Mouse (Mus musculus): ENCODE measurements around the gene Ctdnep1. TPM values are rescaled to one million over a fixed set of nuclear protein-coding genes. Genes with fewer than 3 reads are reported as not detected.

The Ctdnep1 gene
- polyA plus RNA-seq, 1 experiment from 2014 or later: 26.1 TPM

DNA sequence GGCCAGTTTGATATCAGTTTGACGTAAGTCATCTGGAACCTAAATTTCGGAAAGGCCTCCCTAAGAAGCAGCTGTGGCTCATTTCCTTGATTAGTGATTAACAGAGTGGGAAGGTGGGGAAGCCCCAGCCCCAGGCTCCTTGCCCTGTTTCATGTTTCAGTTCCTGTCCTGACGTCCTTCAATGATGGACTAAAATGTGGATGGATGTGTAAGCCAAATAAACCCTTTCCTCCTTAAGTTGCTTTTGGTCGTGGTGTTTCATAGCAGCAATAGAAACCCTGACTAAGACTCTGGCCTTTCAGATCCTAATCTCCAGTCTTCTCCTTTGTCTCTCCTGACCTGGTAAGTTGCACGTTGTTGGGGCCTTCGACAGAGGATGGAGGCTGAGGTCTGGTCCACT is 10.7 kb upstream of the Ctdnep1 start:
- DNase-seq (ENCODE audit: low spot score) (no peak), ATAC-seq (no peak)
- no peak overlapping the region for H3K4me2 ChIP-seq (ENCODE audit: low read length)
- H3K4me3 ChIP-seq (ENCODE audit: low read depth, low read length): no peak overlapping the region
- H3K4me1 ChIP-seq (ENCODE audit: control insufficient read depth, insufficient read depth, low read length): no peaks in the 10 kb centered on the region
- 90% methylated on average over 6 of the region's 6 CpGs for WGBS
- H3K9ac ChIP-seq (ENCODE audit: low read length): no peak overlapping the region
- H3K27me3 ChIP-seq (replicated peaks; ENCODE audit: control insufficient read depth, insufficient read depth, low read length): peaks cover 27% of the 10 kb centered on the region
- H3K9me3 ChIP-seq (replicated peaks; ENCODE audit: control insufficient read depth, low read length): no peaks in the 10 kb centered on the region
- H3K27ac ChIP-seq (ENCODE audit: low read depth, low read length): no peak overlapping the region
- H3K36me3 ChIP-seq (ENCODE audit: control insufficient read depth, insufficient read depth, low read length): peaks cover 67% of the 10 kb centered on the region

DNA sequence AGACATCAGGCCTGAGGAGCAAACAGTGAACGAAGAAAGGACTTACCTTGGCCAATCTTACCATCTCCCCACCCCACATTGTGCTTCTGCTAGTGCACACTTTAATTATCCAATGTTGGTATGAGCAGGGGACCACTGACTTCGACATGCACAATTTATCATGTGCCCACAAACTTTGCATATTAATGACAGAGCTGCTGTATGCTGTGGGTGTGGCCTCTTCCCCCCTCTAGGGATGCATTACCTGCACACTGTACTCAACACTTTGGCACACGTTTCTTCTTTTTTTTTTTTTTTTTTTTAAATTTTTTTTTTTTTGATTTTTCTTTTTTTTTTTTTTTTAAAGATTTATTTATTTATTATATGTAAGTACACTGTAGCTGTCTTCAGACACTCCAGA is 10.2 kb upstream of the Ctdnep1 start:
- Histone ChIP-seq H3K9ac (ENCODE audit: low read length) (no peak overlapping the region), H3K4me2 (ENCODE audit: low read length) (no peak overlapping the region), H3K9me3 (replicated peaks; ENCODE audit: control insufficient read depth, low read length) (no peaks in the 10 kb centered on the region), H3K27ac (ENCODE audit: low read depth, low read length) (no peak overlapping the region), H3K4me1 (ENCODE audit: control insufficient read depth, insufficient read depth, low read length) (no peaks in the 10 kb centered on the region), H3K36me3 (ENCODE audit: control insufficient read depth, insufficient read depth, low read length) (peaks cover 72% of the 10 kb centered on the region), H3K27me3 (replicated peaks; ENCODE audit: control insufficient read depth, insufficient read depth, low read length) (peaks cover 21% of the 10 kb centered on the region), H3K4me3 (ENCODE audit: low read depth, low read length) (no peak overlapping the region)
- ATAC-seq: no peak
- 87% methylated on average over 3 of the region's 3 CpGs for WGBS
- no peak for DNase-seq (ENCODE audit: low spot score)

- DNase-seq (ENCODE audit: low spot score) (no peak), ATAC-seq (no peak)
- Histone ChIP-seq H3K9me3 (replicated peaks; ENCODE audit: control insufficient read depth, low read length) (no peaks in the 10 kb centered on the region), H3K4me2 (ENCODE audit: low read length) (no peak overlapping the region), H3K36me3 (ENCODE audit: control insufficient read depth, insufficient read depth, low read length) (peaks cover 71% of the 10 kb centered on the region), H3K27me3 (replicated peaks; ENCODE audit: control insufficient read depth, insufficient read depth, low read length) (no peaks in the 10 kb centered on the region), H3K27ac (ENCODE audit: low read depth, low read length) (no peak overlapping the region), H3K4me1 (ENCODE audit: control insufficient read depth, insufficient read depth, low read length) (peaks cover 5% of the 10 kb centered on the region), H3K9ac (ENCODE audit: low read length) (no peak overlapping the region), H3K4me3 (ENCODE audit: low read depth, low read length) (no peak overlapping the region)
- 95% methylated on average over 2 of the region's 2 CpGs for WGBS
Measured at GRCm38 (mm10) chr11:69974907-69975306, 6.0 kb upstream of the Ctdnep1 start.

DNA sequence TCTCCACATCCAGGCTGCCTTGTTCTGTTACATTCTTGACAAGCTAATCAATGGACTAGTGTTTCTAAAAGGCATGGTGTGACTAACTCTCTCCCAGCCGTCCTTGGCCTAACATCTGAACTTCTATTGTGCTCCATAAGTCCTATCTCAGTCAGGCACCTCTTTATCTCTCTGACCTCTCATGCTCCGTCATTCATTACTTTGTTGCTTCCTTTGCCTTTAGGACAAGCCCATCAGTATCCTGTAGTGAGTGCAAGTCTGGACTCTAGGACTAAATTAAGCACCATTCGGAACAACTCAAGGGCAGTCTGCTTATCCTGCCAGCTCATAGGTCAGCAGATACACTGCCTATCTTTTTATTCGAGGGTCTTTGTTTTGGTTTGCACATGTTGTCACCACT is 4.7 kb upstream of the Ctdnep1 start:
- WGBS: 91% methylated on average over 4 of the region's 4 CpGs
- H3K4me1 ChIP-seq (ENCODE audit: control insufficient read depth, insufficient read depth, low read length): peaks cover 5% of the 10 kb centered on the region
- H3K9me3 ChIP-seq (replicated peaks; ENCODE audit: control insufficient read depth, low read length): no peaks in the 10 kb centered on the region
- ATAC-seq: no peak
- no peak overlapping the region for H3K9ac ChIP-seq (ENCODE audit: low read length)
- DNase-seq (ENCODE audit: low spot score): no peak
- H3K27me3 ChIP-seq (replicated peaks; ENCODE audit: control insufficient read depth, insufficient read depth, low read length): no peaks in the 10 kb centered on the region
- no peak overlapping the region for H3K27ac ChIP-seq (ENCODE audit: low read depth, low read length)
- H3K4me2 ChIP-seq (ENCODE audit: low read length): no peak overlapping the region
- peaks cover 64% of the 10 kb centered on the region for H3K36me3 ChIP-seq (ENCODE audit: control insufficient read depth, insufficient read depth, low read length)
- H3K4me3 ChIP-seq (ENCODE audit: low read depth, low read length): no peak overlapping the region

- DNase-seq (ENCODE audit: low spot score) (no peak), ATAC-seq (no peak)
- WGBS: 3% methylated on average over 16 of the region's 16 CpGs
- peak overlapping the region; percentile 100 for H3K4me3 ChIP-seq (ENCODE audit: low read depth, low read length)
- H3K9me3 ChIP-seq (replicated peaks; ENCODE audit: control insufficient read depth, low read length): no peaks in the 10 kb centered on the region
- peaks cover 38% of the 10 kb centered on the region for H3K36me3 ChIP-seq (ENCODE audit: control insufficient read depth, insufficient read depth, low read length)
- H3K9ac ChIP-seq (ENCODE audit: low read length): peak overlapping the region; percentile 99
- H3K4me2 ChIP-seq (ENCODE audit: low read length): peak overlapping the region; percentile 92
- no peaks in the 10 kb centered on the region for H3K27me3 ChIP-seq (replicated peaks; ENCODE audit: control insufficient read depth, insufficient read depth, low read length)
- H3K27ac ChIP-seq (ENCODE audit: low read depth, low read length): peak overlapping the region; percentile 98
- peaks cover 23% of the 10 kb centered on the region for H3K4me1 ChIP-seq (ENCODE audit: control insufficient read depth, insufficient read depth, low read length)
Measured at GRCm38 (mm10) chr11:69979827-69980195, 1.1 kb upstream of the Ctdnep1 start.

DNA sequence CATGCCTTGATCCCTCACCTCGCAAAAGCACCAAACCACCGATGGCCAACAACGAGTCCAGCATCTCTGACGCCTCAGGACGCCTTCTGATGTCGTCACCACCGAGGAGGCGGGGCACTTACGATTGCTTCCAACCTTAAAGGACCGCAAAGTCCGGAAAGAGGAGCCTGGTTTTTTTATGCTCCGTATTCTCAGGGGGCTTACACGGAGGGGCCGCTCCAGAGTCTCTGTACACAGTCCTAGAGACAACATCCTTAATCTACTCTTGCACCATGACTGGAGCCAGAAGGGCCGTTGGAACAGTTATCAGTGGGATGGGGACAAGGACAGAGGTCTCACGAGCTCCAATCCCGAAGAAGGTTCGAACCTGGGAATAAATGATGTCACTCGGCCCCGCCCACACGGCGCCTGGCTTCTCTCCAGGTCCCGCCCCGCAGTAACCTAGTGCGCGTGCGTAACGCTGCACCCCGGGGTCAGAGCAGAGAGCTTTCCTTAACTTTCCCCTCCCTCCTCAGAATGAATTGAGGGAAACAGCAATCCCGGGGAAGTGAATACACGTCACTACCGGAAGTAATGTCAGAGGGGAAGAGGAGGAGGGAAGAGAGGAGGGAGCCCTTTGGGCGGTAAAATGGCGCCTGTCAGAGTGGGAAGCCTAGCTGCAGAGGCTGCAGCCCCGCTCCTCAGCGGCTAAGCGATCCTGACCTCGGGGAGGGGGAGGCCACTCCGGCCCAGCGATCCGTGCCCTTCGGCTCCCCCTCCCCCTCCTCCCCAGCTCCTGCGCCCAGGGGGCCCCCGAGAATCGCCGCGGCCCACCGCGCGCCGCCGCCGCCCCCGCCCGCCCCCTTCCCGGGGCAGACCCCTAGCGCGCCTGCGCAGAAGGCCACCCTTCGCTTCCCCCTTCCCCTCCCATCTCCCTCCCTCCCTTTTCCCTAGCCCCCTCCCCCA is 488 bp upstream of the Ctdnep1 start:
- ATAC-seq (peak; percentile 92), DNase-seq (ENCODE audit: low spot score) (peak; percentile 99)
- no peaks in the 10 kb centered on the region for H3K9me3 ChIP-seq (replicated peaks; ENCODE audit: control insufficient read depth, low read length)
- H3K4me1 ChIP-seq (ENCODE audit: control insufficient read depth, insufficient read depth, low read length): peaks cover 23% of the 10 kb centered on the region
- peak overlapping the region; percentile 98 for H3K27ac ChIP-seq (ENCODE audit: low read depth, low read length)
- peaks cover 38% of the 10 kb centered on the region for H3K36me3 ChIP-seq (ENCODE audit: control insufficient read depth, insufficient read depth, low read length)
- peak overlapping the region; percentile 92 for H3K4me2 ChIP-seq (ENCODE audit: low read length)
- WGBS: under 1% methylated on average over 38 of the region's 60 CpGs
- no peaks in the 10 kb centered on the region for H3K27me3 ChIP-seq (replicated peaks; ENCODE audit: control insufficient read depth, insufficient read depth, low read length)
- H3K9ac ChIP-seq (ENCODE audit: low read length): peak overlapping the region; percentile 99
- H3K4me3 ChIP-seq (ENCODE audit: low read depth, low read length): peak overlapping the region; percentile 100

GRCm38 (mm10) chr11:69982225-69982624 is 1.3 kb downstream of the Ctdnep1 start, which contains the start of gene Elp5:
Gene Elp5, minus strand, starts transcription at chr11:69982517.
- Histone ChIP-seq H3K4me2 (ENCODE audit: low read length) (peak within 1 kb of the TSS; percentile 88), H3K4me3 (ENCODE audit: low read depth, low read length) (peak within 1 kb of the TSS; percentile 100), H3K9ac (ENCODE audit: low read length) (peak within 1 kb of the TSS; percentile 99), H3K9me3 (replicated peaks; ENCODE audit: control insufficient read depth, low read length) (no peaks in the 10 kb centered on the region), H3K4me1 (ENCODE audit: control insufficient read depth, insufficient read depth, low read length) (peaks cover 23% of the 10 kb centered on the region), H3K27ac (ENCODE audit: low read depth, low read length) (peak within 1 kb of the TSS; percentile 98), H3K27me3 (replicated peaks; ENCODE audit: control insufficient read depth, insufficient read depth, low read length) (no peaks in the 10 kb centered on the region), H3K36me3 (ENCODE audit: control insufficient read depth, insufficient read depth, low read length) (peaks cover 39% of the 10 kb centered on the region)
- no peak for DNase-seq (ENCODE audit: low spot score)
- WGBS: 60% methylated on average over 8 of the region's 8 CpGs
- no peak for ATAC-seq

DNA sequence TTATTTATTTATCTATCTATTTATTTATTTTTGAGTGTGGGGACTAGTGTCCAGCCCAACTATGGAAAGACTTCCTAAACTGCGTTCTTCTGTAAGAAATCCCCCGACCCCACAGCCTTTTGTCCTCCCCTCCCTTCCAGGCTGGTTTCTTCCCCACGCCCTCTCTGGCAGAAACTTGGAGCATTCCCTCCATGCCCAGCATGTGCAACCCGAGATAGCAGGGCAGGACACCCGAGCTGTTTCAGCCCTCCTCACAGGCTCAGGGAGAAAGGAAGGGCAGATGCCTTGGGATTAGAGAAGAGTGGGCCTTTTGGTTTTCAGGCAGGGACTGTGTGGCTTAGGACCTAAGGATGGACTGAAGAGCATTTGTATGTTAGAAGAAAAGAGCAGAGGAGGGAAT is 1.9 kb downstream of the Ctdnep1 start:
- H3K27ac ChIP-seq (ENCODE audit: low read depth, low read length): no peak overlapping the region
- no peaks in the 10 kb centered on the region for H3K27me3 ChIP-seq (replicated peaks; ENCODE audit: control insufficient read depth, insufficient read depth, low read length)
- WGBS: 21% methylated on average over 5 of the region's 5 CpGs
- no peak for ATAC-seq
- H3K4me2 ChIP-seq (ENCODE audit: low read length): peak overlapping the region; percentile 88
- peak overlapping the region; percentile 99 for H3K9ac ChIP-seq (ENCODE audit: low read length)
- H3K4me3 ChIP-seq (ENCODE audit: low read depth, low read length): 0 out of 2 replicates have a peak overlapping the region, but pooled peaks have one; percentile 2
- H3K9me3 ChIP-seq (replicated peaks; ENCODE audit: control insufficient read depth, low read length): no peaks in the 10 kb centered on the region
- H3K36me3 ChIP-seq (ENCODE audit: control insufficient read depth, insufficient read depth, low read length): peaks cover 41% of the 10 kb centered on the region
- DNase-seq (ENCODE audit: low spot score): no peak
- peaks cover 23% of the 10 kb centered on the region for H3K4me1 ChIP-seq (ENCODE audit: control insufficient read depth, insufficient read depth, low read length)

DNA sequence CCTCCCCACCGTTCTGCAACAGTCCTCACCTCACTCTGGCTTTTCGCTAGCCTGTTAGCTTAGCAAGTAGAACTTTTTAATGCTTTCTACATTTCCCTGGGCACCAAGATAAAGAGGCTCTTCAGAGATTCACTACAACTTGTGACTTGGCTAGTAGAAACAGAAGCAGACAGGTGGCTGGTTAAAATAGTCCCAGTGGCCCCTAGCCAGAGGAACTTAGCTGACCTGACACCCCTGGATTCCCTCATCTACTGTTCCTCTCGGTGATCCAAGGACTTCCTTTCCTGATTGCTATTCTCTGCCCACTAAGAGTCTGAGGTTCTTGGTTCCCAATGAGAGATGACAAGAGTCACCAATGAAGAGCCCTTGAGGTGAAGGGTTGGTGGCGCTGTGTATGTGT is 2.4 kb downstream of the Ctdnep1 start:
- no peaks in the 10 kb centered on the region for H3K9me3 ChIP-seq (replicated peaks; ENCODE audit: control insufficient read depth, low read length)
- H3K27me3 ChIP-seq (replicated peaks; ENCODE audit: control insufficient read depth, insufficient read depth, low read length): no peaks in the 10 kb centered on the region
- DNase-seq (ENCODE audit: low spot score) (no peak), ATAC-seq (no peak)
- 0 out of 2 replicates have a peak overlapping the region, but pooled peaks have one; percentile 99 for H3K9ac ChIP-seq (ENCODE audit: low read length)
- WGBS: 86% methylated on average over 4 of the region's 4 CpGs
- H3K4me1 ChIP-seq (ENCODE audit: control insufficient read depth, insufficient read depth, low read length): peaks cover 23% of the 10 kb centered on the region
- H3K27ac ChIP-seq (ENCODE audit: low read depth, low read length): no peak overlapping the region
- H3K36me3 ChIP-seq (ENCODE audit: control insufficient read depth, insufficient read depth, low read length): peaks cover 46% of the 10 kb centered on the region
- peak overlapping the region; percentile 88 for H3K4me2 ChIP-seq (ENCODE audit: low read length)
- 0 out of 2 replicates have a peak overlapping the region, but pooled peaks have one; percentile 2 for H3K4me3 ChIP-seq (ENCODE audit: low read depth, low read length)

Measured in forebrain, embryonic 14.5 days (tissue).